Mouse (Mus musculus) cortical plate, adult 2 months (tissue): ENCODE data around the gene Ahsa2. TPM values are rescaled to one million over a fixed set of nuclear protein-coding genes. Genes with fewer than 3 reads are reported as not detected.
"Not testable (repeated sequence)": the region's sequence is repeated elsewhere in the genome, so short reads cannot be mapped to it uniquely, and the experiment has no call there.

Experiments used
- H3K27ac ChIP-seq: fragments of 200-500 bp; 2 replicates; pipeline ENCODE4 v1.5.1; 2012; ENCODE audit warnings: low read length, control low read depth, inconsistent platforms; ENCODE audit not compliant: insufficient read depth
- H3K4me1 ChIP-seq: fragments of 200-500 bp; 2 replicates; pipeline ENCODE4 v1.6.1; 2011; ENCODE audit warnings: low read length; ENCODE audit not compliant: control insufficient read depth, insufficient read depth
- H3K4me3 ChIP-seq: fragments of 200-500 bp; 2 replicates; pipeline ENCODE4 v1.5.1; 2011; ENCODE audit warnings: mild to moderate bottlenecking, low read length, control low read depth; ENCODE audit not compliant: insufficient read depth
- CTCF ChIP-seq: fragments of 200-500 bp; IDR thresholded peaks from 2 replicates; pipeline ENCODE4 v1.5.1; 2011; ENCODE audit warnings: mild to moderate bottlenecking, control low read depth, low read length; ENCODE audit not compliant: insufficient read depth; ENCODE audit errors: extremely low read depth
- POLR2A ChIP-seq: fragments of 200-500 bp; IDR thresholded peaks from 2 replicates; pipeline ENCODE4 v1.6.1; 2011; ENCODE audit warnings: mild to moderate bottlenecking, low read length, control low read depth; ENCODE audit not compliant: insufficient read depth; ENCODE audit errors: extremely low read depth
- polyA plus RNA-seq: library from polyadenylated mRNA; depleted of rRNA; stranded (reverse); fragments of >200 nt; gene quantifications from 2 replicates; pipeline ENCODE4 v1.2.3, GENCODE M21; 2012; rRNA removed

Gene Ahsa2
- polyA plus RNA-seq: 39.0 and 40.0 TPM in 2 replicates

DNA sequence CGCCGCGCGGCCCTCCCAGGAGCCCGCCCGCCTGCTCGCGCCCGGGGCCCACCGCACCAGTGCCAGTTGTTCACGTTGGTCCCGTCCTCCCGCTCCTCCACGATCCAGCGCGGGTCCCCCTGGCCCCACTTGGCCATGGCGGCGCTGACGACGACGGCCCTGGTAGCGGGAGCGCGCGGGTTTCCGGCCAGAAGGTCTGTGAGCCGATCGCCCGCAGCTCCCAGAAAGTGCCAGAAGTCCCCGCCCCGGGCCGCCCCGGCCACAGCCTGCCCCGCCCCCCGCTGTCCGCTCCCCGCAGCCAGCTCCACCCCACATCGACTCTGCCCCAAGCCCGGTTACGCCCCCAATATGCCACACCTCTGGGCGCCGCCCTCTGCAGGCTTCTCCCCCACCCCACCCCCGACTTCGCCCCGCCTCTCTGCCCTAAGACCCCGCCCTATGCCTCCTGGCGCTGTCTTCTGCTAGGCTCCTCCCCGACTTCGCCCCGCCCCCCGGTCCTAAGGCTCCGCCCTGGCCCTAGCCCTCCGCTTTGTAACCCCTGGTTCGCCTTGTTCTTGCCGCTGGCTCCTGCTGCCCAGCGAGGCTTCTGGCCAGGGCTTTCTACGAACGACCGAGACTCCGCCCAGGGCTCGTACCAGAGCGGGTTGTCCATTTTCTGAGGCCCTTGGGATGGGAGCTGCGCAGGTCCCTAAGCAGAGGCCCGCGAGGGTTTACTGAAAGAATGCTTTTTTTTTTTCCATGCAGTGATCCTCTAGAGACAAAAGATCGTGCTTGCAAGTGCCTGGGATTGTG lies at the start of gene Ahsa2:
Gene Ahsa2, minus strand, starts transcription at position 313 of the 792 bp plus-strand sequence.
- Histone ChIP-seq H3K4me1 (peaks cover 11% of the 10 kb centered on the region), H3K4me3 (peak within 1 kb of the TSS; percentile 88), H3K27ac (peak within 1 kb of the TSS; percentile 94)
- TF ChIP-seq POLR2A (peak; percentile 45; the same call in 1 of the 2 replicates), CTCF (no peak)

DNA sequence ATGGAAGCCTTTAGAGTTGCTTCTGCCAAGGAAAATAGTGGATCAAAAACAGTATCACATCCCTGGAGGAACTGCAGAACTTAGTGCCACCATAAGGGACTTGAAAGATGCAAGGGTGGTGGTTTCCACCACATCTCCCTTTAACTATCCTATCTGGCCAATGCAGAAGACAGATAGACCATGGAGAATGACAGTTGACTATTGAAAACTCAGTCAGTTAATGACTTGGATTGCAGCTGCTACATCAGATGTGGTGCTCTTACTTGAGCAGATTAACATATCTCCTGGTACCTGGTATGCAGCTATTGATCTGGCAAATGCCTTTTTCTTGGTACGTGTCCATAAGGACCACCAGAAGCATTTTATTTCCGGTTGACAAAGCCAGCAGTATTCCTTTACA lies 39.6 kb upstream of the Ahsa2 start:
- Histone ChIP-seq H3K4me1 (no peaks in the 10 kb centered on the region), H3K27ac (no peak overlapping the region)

DNA sequence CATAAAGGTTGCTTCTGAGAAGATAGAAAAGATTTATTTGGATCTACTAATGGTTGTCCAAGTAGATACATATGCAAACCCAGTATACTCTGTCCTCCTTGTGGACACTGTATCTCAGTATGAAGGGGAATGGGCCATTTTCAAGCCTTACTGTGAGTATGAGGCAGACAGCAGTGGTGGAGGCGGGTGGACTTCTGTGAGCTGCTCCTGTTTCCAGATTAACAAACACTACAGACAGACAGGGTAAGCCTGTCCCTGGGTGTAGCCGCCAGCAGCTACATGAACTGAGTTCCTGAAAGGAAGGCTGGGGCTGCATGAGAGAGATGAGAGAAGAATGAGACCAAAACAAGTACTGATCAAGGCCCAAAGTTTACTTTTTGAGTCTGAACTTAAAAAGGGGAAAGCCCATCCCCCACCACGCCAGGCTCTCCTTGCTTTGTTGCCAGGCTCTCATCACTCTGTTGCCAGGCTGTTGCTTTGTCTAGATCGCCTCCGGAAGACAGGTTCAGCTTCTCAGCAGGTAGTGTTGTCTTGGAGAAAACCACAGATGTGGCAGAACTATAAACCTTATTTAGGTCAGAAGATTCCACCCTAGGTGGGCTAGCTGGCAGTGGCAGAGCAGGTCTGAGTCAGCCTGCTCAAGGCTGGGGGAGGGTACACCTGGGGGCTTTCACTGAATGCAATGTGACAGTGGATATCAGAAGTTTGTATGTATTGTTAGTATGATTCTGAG lies 22.8 kb upstream of the Ahsa2 start, which contains the start of gene 1700093K21Rik:
Gene 1700093K21Rik, minus strand, starts transcription at position 683 of the 733 bp plus-strand sequence.
- Histone ChIP-seq H3K27ac (no peak within 1 kb of the TSS), H3K4me3 (no peak within 1 kb of the TSS), H3K4me1 (no peaks in the 10 kb centered on the region)
- TF ChIP-seq POLR2A (no peak), CTCF (no peak)

More for the DNA sequence above, 39.6 kb upstream of the Ahsa2 start:
- H3K4me3 ChIP-seq: no peak overlapping the region
- TF ChIP-seq CTCF: no peak
- no peak for TF ChIP-seq POLR2A

DNA sequence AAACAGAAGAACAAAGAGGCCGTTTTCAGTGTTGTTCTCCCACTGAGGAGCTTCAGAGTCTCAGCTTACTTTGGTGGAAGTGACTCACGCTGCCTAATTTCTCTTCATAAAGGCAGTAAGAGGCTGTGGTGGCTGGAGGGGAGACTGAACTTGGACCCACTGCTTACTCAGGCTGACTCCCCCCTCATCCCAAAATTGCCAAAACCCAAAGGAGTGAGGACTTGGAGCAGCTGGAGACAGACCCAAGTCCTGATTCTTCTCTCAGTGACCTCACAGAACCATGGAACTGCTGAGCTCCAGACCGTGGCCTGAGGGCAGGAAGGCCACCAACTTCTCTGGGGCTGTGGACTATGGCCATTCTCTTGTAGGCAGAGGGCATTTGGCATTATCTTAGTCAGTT lies 21.2 kb upstream of the Ahsa2 start:
- TF ChIP-seq CTCF (no peak), POLR2A (no peak)
- H3K4me3 ChIP-seq: no peak overlapping the region
- no peak overlapping the region for H3K27ac ChIP-seq
- no peaks in the 10 kb centered on the region for H3K4me1 ChIP-seq

DNA sequence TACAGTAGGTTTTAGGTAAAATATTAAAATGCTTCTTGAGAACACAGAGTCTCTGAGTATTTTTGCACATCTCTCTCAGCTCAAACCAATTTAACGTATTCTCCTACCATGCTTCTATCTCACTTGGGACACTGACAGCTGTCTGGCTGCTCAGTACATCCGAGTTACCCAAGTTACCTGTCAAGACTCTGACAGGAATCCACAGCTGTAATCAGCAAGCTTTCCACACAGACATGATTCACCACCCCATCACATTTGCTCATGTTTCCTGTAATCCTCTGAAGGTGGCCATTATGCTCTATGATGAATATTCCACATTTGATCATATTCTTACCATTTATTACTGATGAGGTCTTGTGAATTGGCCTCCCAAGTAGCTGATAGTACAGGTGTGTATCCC lies 17.5 kb upstream of the Ahsa2 start:
- no peak for TF ChIP-seq POLR2A
- no peak for TF ChIP-seq CTCF
- no peaks in the 10 kb centered on the region for H3K4me1 ChIP-seq
- H3K27ac ChIP-seq: no peak overlapping the region
- no peak overlapping the region for H3K4me3 ChIP-seq

DNA sequence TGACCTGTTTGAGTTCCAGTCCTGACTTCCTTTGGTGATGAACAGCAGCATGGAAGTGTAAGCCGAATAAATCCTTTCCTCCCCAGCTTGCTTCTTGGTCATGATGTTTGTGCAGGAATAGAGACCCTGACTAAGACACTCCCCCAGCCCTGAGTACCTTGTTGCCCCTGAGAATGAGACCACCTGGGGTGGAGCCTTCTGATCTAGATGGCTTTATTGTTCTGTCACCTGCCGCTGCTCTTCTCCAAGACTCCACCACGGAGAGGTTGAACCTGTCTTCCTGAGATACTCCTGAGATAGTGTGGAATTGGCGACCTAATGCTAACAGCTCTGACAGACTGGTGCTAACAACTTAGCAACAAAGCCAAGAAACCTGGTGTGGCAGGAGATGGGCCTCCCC lies 17.0 kb upstream of the Ahsa2 start:
- H3K4me3 ChIP-seq, H3K27ac ChIP-seq, H3K4me1 ChIP-seq: not testable (repeated sequence)

DNA sequence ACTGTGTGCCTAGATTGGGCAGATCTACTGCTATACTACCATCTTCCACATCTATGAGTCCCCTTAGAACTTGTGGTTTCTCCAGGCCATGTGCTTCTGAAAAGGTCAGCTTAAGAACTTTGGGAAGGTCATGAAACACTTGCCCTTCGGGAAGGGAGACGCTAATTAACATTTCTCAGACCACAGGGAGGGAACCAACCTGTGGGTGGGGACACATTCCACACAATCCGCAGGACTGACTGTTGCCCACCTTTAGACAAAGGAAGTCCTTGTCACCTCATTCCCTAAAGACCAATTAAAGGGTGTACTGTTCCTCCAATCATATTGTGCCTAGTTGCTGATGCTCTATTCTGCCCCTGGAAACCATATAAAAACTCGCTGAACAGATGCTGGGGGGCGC lies 7.0 kb upstream of the Ahsa2 start:
- not testable (repeated sequence) for H3K27ac ChIP-seq, H3K4me3 ChIP-seq, H3K4me1 ChIP-seq

DNA sequence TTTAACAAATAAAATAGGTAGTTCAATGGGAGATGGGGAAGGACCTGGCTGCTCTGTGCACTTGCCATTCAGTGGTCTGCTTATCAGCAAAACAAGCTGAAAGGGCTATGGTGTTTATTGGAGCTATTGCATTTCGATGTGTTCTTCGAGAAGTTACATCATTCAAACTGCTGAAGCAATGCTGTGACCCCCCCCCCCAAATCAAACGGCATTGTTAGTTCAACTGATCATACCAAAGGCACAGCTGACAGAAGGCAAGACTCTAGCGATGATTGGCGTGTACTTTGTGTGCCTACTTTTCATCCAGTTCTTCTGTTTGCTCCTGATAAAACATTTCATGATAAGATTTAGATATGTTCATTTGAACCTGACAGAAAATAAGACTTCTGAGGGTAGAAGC lies 779 bp upstream of the Ahsa2 start:
- no peak overlapping the region for H3K27ac ChIP-seq
- TF ChIP-seq POLR2A (no peak), CTCF (no peak)
- peaks cover 11% of the 10 kb centered on the region for H3K4me1 ChIP-seq
- no peak overlapping the region; the same call in 1 of the 2 replicates for H3K4me3 ChIP-seq

DNA sequence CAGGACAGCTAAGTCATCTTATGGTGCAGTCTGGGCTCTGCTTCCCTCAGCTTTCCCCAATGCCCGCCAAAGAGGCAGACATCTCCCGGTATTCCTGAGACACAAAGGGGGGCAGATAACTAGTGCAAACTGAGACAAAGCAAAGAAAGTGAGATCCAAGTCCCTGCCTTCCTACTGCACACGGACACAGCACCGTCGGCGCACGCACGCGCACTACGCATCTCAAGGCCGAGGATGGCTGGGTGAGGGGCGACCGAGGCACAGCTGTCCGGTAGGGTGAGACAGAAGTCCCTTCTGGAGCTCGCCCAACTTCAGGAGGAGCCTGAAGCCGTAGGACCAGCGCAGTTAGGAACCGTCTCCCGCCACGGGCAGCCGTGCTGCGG lies 504 bp downstream of the Ahsa2 start:
- H3K4me3 ChIP-seq: peak overlapping the region; percentile 88
- peak overlapping the region; percentile 94 for H3K27ac ChIP-seq
- no peak for TF ChIP-seq CTCF
- TF ChIP-seq POLR2A: peak; percentile 74; the same call in 1 of the 2 replicates
- H3K4me1 ChIP-seq: peaks cover 11% of the 10 kb centered on the region

DNA sequence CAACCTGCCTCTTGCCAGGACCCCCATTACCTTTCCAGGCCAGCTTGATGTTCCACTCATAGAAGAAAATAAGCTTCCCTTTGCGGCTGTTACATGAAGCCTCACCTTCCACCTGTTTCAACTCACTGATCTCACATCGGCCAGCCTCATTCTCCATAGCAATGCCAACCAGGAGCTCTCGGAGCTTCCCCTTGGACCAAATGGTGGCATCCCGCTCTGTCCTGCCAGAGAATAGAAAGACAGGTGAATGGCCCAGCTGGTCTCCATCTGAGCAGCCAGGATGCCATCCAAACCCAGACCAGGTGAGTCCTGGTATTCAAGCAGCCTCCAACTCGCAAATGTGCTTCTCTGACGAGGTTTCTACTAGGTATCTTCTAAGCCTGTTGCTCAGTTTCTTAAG lies 1.2 kb downstream of the Ahsa2 start:
- TF ChIP-seq POLR2A (no peak), CTCF (no peak)
- peak overlapping the region; percentile 88 for H3K4me3 ChIP-seq
- H3K27ac ChIP-seq: no peak overlapping the region
- H3K4me1 ChIP-seq: peaks cover 11% of the 10 kb centered on the region
